Mouse (Mus musculus): ENCODE data around the gene Olfr309. TPM values are rescaled to one million over a fixed set of nuclear protein-coding genes. Genes with fewer than 3 reads are reported as not detected.

Gene Olfr309
- polyA plus RNA-seq, 1 experiment from 2014 or later: not detected

DNA sequence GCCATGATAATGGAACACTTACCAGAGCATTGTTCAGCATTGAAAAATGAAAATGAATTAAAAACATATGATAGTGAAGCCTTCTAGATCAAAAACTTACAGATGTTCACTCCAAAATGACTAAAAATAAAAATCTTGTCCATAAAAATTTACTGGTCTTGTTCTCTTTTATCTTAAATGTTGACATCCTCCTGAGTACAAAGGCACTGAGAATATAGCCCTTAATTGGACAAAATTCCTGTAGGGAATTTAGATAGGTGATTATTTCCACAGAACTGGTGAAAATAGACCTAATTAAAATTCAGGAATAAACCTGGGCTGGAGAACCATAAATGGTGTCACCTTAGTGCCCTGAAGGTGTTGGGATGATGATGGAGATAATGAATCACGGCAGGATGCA, 36.4 kb downstream of the Olfr309 start, which contains the start of gene Olfr310:
Gene Olfr310 (minus strand): TSS at position 101 of the 400 bp plus-strand sequence.
- no peak for DNase-seq (ENCODE audit: low spot score)
- Histone ChIP-seq H3K27me3 (ENCODE audit: insufficient read depth, low read length) (no peaks in the 10 kb centered on the region), H3K4me3 (replicated peaks; ENCODE audit: low read depth, low read length) (no peak within 1 kb of the TSS), H3K36me3 (ENCODE audit: insufficient read depth, low read length) (no peaks in the 10 kb centered on the region), H3K9ac (ENCODE audit: low read depth, low read length) (no peak within 1 kb of the TSS), H3K4me2 (ENCODE audit: low read length) (no peak within 1 kb of the TSS), H3K4me1 (replicated peaks; ENCODE audit: insufficient read depth, low read length) (no peaks in the 10 kb centered on the region), H3K9me3 (replicated peaks; ENCODE audit: low read length) (no peaks in the 10 kb centered on the region), H3K27ac (no peak within 1 kb of the TSS)
- TF ChIP-seq CTCF (IDR thresholded peaks at IDR 0.05; ENCODE audit: low read depth): no peak
- ATAC-seq (replicated peaks; ENCODE audit: low FRiP score, low read depth): no peak
- WGBS: 67% methylated on average over 1 of the region's 1 CpGs

Small RNA genes within 50 kb of the gene (microRNA-seq; reads per million reads assigned to microRNA genes)
- not detected for gene Gm23192

Other genes with a start within 250 kb of the Olfr309 start
- gene Vmn2r75, start 141.9 kb downstream of the Olfr309 start, polyA plus RNA-seq (2015; fragmentation: Nextera tagmentation; extraction: Ambion mirVana): not detected in 2 replicates
- gene Vmn2r76, start 67.4 kb downstream of the Olfr309 start, polyA plus RNA-seq (2015; fragmentation: Nextera tagmentation; extraction: Ambion mirVana): not detected in 2 replicates
- not detected in 2 replicates for gene Olfr310, start 36.5 kb downstream of the Olfr309 start, polyA plus RNA-seq (2015; fragmentation: Nextera tagmentation; extraction: Ambion mirVana)
- not detected in 2 replicates for gene Olfr308, start 11.9 kb upstream of the Olfr309 start, polyA plus RNA-seq (2015; fragmentation: Nextera tagmentation; extraction: Ambion mirVana)
- not detected in 2 replicates for gene Olfr307, start 23.9 kb upstream of the Olfr309 start, polyA plus RNA-seq (2015; fragmentation: Nextera tagmentation; extraction: Ambion mirVana)
- not detected in 2 replicates for gene Olfr305, start 53.2 kb upstream of the Olfr309 start, polyA plus RNA-seq (2015; fragmentation: Nextera tagmentation; extraction: Ambion mirVana)
- gene Olfr304, start 73.0 kb upstream of the Olfr309 start, polyA plus RNA-seq (2015; fragmentation: Nextera tagmentation; extraction: Ambion mirVana): not detected in 2 replicates
- gene Olfr303, start 84.1 kb upstream of the Olfr309 start, polyA plus RNA-seq (2015; fragmentation: Nextera tagmentation; extraction: Ambion mirVana): not detected in 2 replicates
- gene Olfr301, start 90.1 kb upstream of the Olfr309 start, polyA plus RNA-seq (2015; fragmentation: Nextera tagmentation; extraction: Ambion mirVana): not detected in 2 replicates
- gene Olfr299, start 146.2 kb upstream of the Olfr309 start, polyA plus RNA-seq (2015; fragmentation: Nextera tagmentation; extraction: Ambion mirVana): not detected in 2 replicates
- gene Olfr298, start 178.8 kb upstream of the Olfr309 start, polyA plus RNA-seq (2015; fragmentation: Nextera tagmentation; extraction: Ambion mirVana): not detected in 2 replicates
- not detected in 2 replicates for gene Olfr297, start 206.3 kb upstream of the Olfr309 start, polyA plus RNA-seq (2015; fragmentation: Nextera tagmentation; extraction: Ambion mirVana)

All from kidney, postnatal 0 days (tissue).